ENCODE assay signal across 8 mouse cellular contexts in the genomic region with DNA sequence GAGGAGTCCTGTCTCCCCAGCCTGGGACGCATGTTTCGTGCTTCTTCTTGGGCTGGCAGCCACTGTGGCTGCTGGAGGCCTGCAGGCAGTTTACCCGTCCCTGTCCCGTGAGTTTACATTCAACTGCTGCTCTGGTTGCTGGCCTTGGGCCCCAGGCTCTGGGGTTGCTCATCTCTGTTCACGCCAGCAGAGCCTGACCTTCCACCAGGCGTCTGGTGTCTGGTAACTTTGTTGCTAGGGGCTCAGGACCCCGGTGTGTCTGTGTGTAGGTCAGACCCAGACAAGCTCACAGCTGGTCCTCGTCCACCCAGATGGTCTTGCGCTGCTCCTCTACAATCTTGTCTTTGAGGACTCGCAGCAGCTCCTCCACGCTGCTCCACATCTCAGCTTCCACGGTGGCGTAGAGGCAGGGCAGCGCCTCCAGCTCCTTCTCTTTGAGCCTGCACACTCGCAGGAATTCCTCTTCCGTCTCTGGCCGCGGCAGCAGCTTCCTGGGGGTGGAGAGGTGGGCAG. TPM values are rescaled to one million over a fixed set of nuclear protein-coding genes. Genes with fewer than 3 reads are reported as not detected.
DNase-seq lines count a peak whose midpoint lies in the region; ATAC-seq and TF ChIP-seq lines count a peak whose summit lies in the region.

No protein-coding gene starts in this region.

- H3K4me1 ChIP-seq in kidney, postnatal 0 days (replicated peaks; ENCODE audit: insufficient read depth, low read length) = peaks cover 10% of the 10 kb centered on the region
- H3K4me1 ChIP-seq in hindbrain, embryonic 11.5 days (replicated peaks; ENCODE audit: control insufficient read depth, insufficient read depth, low read length) = peaks cover 2% of the 10 kb centered on the region; the same call in 1 of the 2 replicates
- H3K4me1 ChIP-seq in liver, postnatal 0 days (ENCODE audit: insufficient read depth) = peaks cover 3% of the 10 kb centered on the region; the same call in 1 of the 2 replicates

- H3K9ac ChIP-seq in kidney, postnatal 0 days (ENCODE audit: low read depth, low read length) = no peak overlapping the region
- H3K9ac ChIP-seq in hindbrain, embryonic 11.5 days (ENCODE audit: low read depth, low read length) = no peak overlapping the region
- H3K9ac ChIP-seq in liver, postnatal 0 days (replicated peaks) = no peak overlapping the region

- no peaks in the 10 kb centered on the region for H3K9me3 ChIP-seq in kidney, postnatal 0 days (replicated peaks; ENCODE audit: low read length)
- H3K9me3 ChIP-seq in hindbrain, embryonic 11.5 days (ENCODE audit: control insufficient read depth, low read length) = no peaks in the 10 kb centered on the region
- no peaks in the 10 kb centered on the region for H3K9me3 ChIP-seq in liver, postnatal 0 days (ENCODE audit: low read length)

- no peaks in the 10 kb centered on the region for H3K27me3 ChIP-seq in kidney, postnatal 0 days (ENCODE audit: insufficient read depth, low read length)
- H3K27me3 ChIP-seq in hindbrain, embryonic 11.5 days (ENCODE audit: control insufficient read depth, insufficient read depth, low read length) = no peaks in the 10 kb centered on the region
- H3K27me3 ChIP-seq in liver, postnatal 0 days (ENCODE audit: insufficient read depth, low read length) = no peaks in the 10 kb centered on the region

- H3K36me3 ChIP-seq in kidney, postnatal 0 days (ENCODE audit: insufficient read depth, low read length) = no peaks in the 10 kb centered on the region
- no peaks in the 10 kb centered on the region for H3K36me3 ChIP-seq in hindbrain, embryonic 11.5 days (ENCODE audit: control insufficient read depth, insufficient read depth, low read length)
- H3K36me3 ChIP-seq in liver, postnatal 0 days (replicated peaks; ENCODE audit: insufficient read depth, low read length) = no peaks in the 10 kb centered on the region

- TF ChIP-seq EP300 in liver, postnatal 0 days (IDR thresholded peaks at IDR 0.05; ENCODE audit: low read depth) = no peak

- TF ChIP-seq CTCF in kidney, postnatal 0 days (IDR thresholded peaks at IDR 0.05; ENCODE audit: low read depth) = no peak; the same call in 1 of the 2 replicates
- no peak for TF ChIP-seq CTCF in liver, postnatal 0 days (IDR thresholded peaks at IDR 0.05; ENCODE audit: low read depth)

- peak overlapping the region; percentile 40 for H3K4me2 ChIP-seq in kidney, postnatal 0 days (ENCODE audit: low read length)
- peak overlapping the region; percentile 15; the same call in 1 of the 2 replicates for H3K4me2 ChIP-seq in hindbrain, embryonic 11.5 days (replicated peaks; ENCODE audit: low read depth, low read length)
- H3K4me2 ChIP-seq in liver, postnatal 0 days (ENCODE audit: low read depth, low read length) = peak overlapping the region; percentile 51; the same call in 1 of the 2 replicates

- 0 out of 2 replicates have a peak, but pooled peaks have one; percentile 12 for ATAC-seq in kidney, postnatal 0 days (replicated peaks; ENCODE audit: low FRiP score, low read depth)
- ATAC-seq in hindbrain, embryonic 11.5 days (ENCODE audit: low FRiP score) = no peak
- ATAC-seq in liver, postnatal 0 days = no peak

- no peak overlapping the region for H3K27ac ChIP-seq in kidney, postnatal 0 days
- no peak overlapping the region for H3K27ac ChIP-seq in hindbrain, embryonic 11.5 days (ENCODE audit: low read depth, low read length)
- H3K27ac ChIP-seq in liver, postnatal 0 days (ENCODE audit: low read depth) = no peak overlapping the region

- H3K4me3 ChIP-seq in kidney, postnatal 0 days (replicated peaks; ENCODE audit: low read depth, low read length) = no peak overlapping the region
- H3K4me3 ChIP-seq in hindbrain, embryonic 11.5 days (ENCODE audit: low read depth, low read length) = no peak overlapping the region
- H3K4me3 ChIP-seq in liver, postnatal 0 days (ENCODE audit: low read depth, low read length) = no peak overlapping the region

- WGBS in kidney, postnatal 0 days = 9% methylated on average over 18 of the region's 18 CpGs
- 17% methylated on average over 18 of the region's 18 CpGs for WGBS in hindbrain, embryonic 11.5 days
- WGBS in liver, postnatal 0 days (ENCODE audit: insufficient replicate concordance) = 25% methylated on average over 17 of the region's 18 CpGs

- peak; percentile 55 for DNase-seq in kidney, postnatal 0 days (ENCODE audit: low spot score)
- DNase-seq in kidney, adult 9 months = no peak
- DNase-seq in embryo, embryonic 10 days (ENCODE audit: low spot score) = peak; percentile 54
- peak; percentile 30 for DNase-seq in hindbrain, embryonic 11.5 days (ENCODE audit: low spot score)
- no peak for DNase-seq in liver, postnatal 0 days
- peak; percentile 27 for DNase-seq in right cerebral cortex, postnatal 25 days
- no peak for DNase-seq in layer of hippocampus, adult 11-12 months (ENCODE audit: low spot score)
- DNase-seq in ovary, postnatal 10 days (ENCODE audit: low spot score) = no peak

RNA-seq across cellular contexts. Expression of gene Gna12, which starts 42.9 kb away (rescaled TPM):
- 28.1 and 48.8 TPM in 2 replicates for polyA plus RNA-seq in kidney, postnatal 0 days (2015; fragmentation: Nextera tagmentation; extraction: Ambion mirVana)
- polyA plus RNA-seq in hindbrain, embryonic 11.5 days (2014; fragmentation: Nextera tagmentation; extraction: Ambion mirVana) = 17.2 and 32.3 TPM in 2 replicates
- polyA plus RNA-seq in liver, postnatal 0 days (2015; fragmentation: Nextera tagmentation; extraction: Ambion mirVana) = 12.7 and 14.5 TPM in 2 replicates

Comparison
In these comparisons a context has a peak if more than half of its experiments do, and no peak if none do; other contexts are left out.
1. DNase-seq: peak in kidney, postnatal 0 days (single experiment), embryo, embryonic 10 days (single experiment), hindbrain, embryonic 11.5 days (single experiment) and right cerebral cortex, postnatal 25 days (single experiment); none in kidney, adult 9 months (single experiment), liver, postnatal 0 days (single experiment), layer of hippocampus, adult 11-12 months (single experiment) and ovary, postnatal 10 days (single experiment).
2. Peak in every context shown above with its lines, with median percentiles within 50 percentile points of each other: H3K4me2 ChIP-seq.